Mouse (Mus musculus): Measurements from ENCODE around the gene Inhbb. TPM values are rescaled to one million over a fixed set of nuclear protein-coding genes. Genes with fewer than 3 reads are reported as not detected.

The Inhbb gene
- polyA plus RNA-seq, 1 experiment = 6.0 TPM

- DNase-seq (ENCODE audit: low read depth) = no peak
- TF ChIP-seq POLR2A (IDR thresholded peaks at IDR 0.05; ENCODE audit: borderline replicate concordance, extremely low read depth, insufficient read depth, insufficient read length, poor library complexity, severe bottlenecking) (no peak), CTCF (IDR thresholded peaks at IDR 0.05; ENCODE audit: borderline replicate concordance, extremely low read depth, insufficient read depth, insufficient read length) (no peak)
Measured at GRCm38 (mm10) chr1:119404341-119404740, 17.7 kb downstream of the Inhbb start.

DNA sequence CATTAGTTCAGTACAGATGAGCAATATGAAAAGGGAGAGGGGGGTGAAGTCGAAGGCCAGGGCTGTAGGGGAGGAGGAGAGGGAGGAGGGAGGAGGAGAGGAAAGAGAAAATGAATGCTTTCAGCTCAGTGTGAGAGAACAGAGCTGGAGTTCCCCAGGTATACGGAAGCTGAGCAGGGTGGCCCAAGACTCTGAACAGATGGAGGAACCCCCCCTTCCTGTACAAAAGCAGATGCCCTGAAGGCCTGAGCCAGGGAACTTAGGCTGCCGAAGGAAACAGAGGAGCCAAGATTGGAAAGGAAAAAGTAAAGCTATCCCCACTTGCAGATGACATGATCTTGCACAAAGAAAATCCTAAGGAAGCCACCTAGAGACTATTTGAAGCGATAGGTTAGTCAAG is 20.8 kb downstream of the Inhbb start:
- peak; percentile 43 for DNase-seq (ENCODE audit: low read depth)
- TF ChIP-seq CTCF (IDR thresholded peaks at IDR 0.05; ENCODE audit: borderline replicate concordance, extremely low read depth, insufficient read depth, insufficient read length) (no peak), POLR2A (IDR thresholded peaks at IDR 0.05; ENCODE audit: borderline replicate concordance, extremely low read depth, insufficient read depth, insufficient read length, poor library complexity, severe bottlenecking) (no peak)

DNA sequence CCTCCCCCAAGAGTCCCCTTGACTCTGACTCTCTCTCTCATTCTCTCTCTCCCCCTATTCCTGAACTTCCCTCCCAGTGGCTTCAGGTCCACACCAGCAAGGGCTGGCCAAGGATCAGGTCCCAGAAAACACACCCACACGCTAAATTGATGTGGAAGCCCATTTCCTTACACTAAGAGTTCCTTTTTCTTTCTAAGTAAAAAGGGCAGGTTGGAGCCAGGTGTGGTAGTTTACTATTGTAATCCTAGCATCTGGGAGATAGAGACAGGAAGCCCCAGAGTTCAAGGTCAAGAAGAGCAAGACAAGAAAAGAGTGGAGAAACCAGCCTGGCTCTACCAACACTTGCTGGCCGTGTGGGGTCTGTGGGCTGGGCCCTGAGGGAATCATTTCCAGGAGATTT is 23.4 kb downstream of the Inhbb start:
- no peak for DNase-seq (ENCODE audit: low read depth)
- TF ChIP-seq CTCF (IDR thresholded peaks at IDR 0.05; ENCODE audit: borderline replicate concordance, extremely low read depth, insufficient read depth, insufficient read length) = no peak

DNA sequence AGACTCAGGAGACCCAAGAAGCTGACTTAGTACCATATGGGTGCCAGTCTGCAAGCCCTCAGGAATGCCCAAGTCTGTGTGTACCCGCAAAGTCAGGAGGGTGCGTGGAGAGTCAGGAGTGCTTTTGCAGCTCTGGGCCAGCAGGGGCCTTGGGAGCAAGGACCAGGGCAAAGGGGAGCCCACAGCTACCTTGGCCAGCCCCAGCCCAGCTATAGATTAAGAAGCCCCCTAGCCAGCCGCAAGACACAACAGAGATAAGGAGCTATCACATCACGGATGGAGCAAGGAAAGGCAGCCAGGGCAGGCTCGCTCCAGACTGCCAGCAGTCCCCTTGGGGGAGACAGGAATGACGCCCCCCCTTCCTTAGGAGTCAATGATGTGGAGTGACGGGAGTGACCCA is 24.2 kb downstream of the Inhbb start:
- TF ChIP-seq CTCF (IDR thresholded peaks at IDR 0.05; ENCODE audit: borderline replicate concordance, extremely low read depth, insufficient read depth, insufficient read length) = no peak
- no peak for TF ChIP-seq POLR2A (IDR thresholded peaks at IDR 0.05; ENCODE audit: borderline replicate concordance, extremely low read depth, insufficient read depth, insufficient read length, poor library complexity, severe bottlenecking)

DNA sequence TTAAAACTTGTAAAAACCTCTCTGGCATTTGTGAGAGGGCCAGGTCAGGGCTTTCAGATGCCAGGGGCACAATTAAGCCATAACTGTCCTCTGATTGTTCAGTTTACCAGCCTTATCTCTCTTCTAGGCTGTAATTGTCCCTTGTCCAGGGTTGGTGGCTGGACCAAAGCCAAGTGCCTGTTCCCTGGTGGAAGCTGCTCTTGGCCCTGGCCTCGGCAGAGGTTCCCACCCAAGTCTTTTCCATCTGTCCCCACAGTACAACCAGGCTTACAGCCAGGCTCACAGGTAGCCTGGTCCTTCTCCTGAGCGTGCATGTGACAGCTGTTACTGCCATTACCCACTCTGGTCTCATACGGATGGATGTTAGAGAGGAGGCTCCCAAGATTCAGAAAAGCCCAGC is 30.7 kb downstream of the Inhbb start:
- DNase-seq (ENCODE audit: low read depth) = peak; percentile 54
- TF ChIP-seq POLR2A (IDR thresholded peaks at IDR 0.05; ENCODE audit: borderline replicate concordance, extremely low read depth, insufficient read depth, insufficient read length, poor library complexity, severe bottlenecking) = no peak

More for the DNA sequence above, 24.2 kb downstream of the Inhbb start:
- no peak for DNase-seq (ENCODE audit: low read depth)

- TF ChIP-seq CTCF (IDR thresholded peaks at IDR 0.05; ENCODE audit: borderline replicate concordance, extremely low read depth, insufficient read depth, insufficient read length) = no peak
- no peak for TF ChIP-seq POLR2A (IDR thresholded peaks at IDR 0.05; ENCODE audit: borderline replicate concordance, extremely low read depth, insufficient read depth, insufficient read length, poor library complexity, severe bottlenecking)
- peak; percentile 29 for DNase-seq (ENCODE audit: low read depth)
Measured at GRCm38 (mm10) chr1:119390676-119391075, 31.4 kb downstream of the Inhbb start.

DNA sequence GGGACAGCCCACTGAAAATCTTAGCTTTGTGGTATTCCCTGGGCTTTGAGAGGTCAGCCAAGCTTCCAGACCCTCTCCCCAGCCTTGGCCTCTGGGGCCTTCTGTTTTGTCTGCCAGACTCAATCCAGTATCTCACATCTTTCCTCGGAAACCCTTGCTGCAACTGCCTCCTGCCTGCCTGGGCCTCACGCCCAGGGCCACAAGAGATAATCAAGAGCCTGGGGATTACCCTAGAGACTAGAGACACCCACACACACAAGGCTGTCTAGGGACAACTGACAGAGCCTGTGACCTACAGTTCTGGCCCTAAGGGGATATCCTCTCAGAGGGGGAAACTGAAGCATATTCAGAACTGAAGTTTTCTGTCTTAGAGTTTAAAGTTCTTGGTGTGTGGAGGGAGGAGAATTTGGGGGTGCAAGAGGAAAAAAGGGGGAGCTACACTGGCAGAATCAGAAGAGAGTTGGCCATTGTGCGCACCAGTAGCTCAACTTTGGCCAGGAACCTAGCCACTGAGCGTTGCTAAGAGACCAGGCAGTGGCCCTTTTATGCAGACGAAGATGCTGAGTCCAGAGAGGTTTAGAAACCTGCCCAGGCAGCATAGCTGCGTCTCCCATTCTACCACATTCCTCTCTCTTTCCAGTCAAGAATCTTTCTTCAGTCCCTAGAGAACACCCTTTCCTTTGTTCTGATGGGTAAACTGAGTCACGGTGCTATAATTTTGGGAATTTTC is 32.1 kb downstream of the Inhbb start:
- TF ChIP-seq POLR2A (IDR thresholded peaks at IDR 0.05; ENCODE audit: borderline replicate concordance, extremely low read depth, insufficient read depth, insufficient read length, poor library complexity, severe bottlenecking) (no peak), CTCF (IDR thresholded peaks at IDR 0.05; ENCODE audit: borderline replicate concordance, extremely low read depth, insufficient read depth, insufficient read length) (no peak)

GRCm38 (mm10) chr1:119388664-119389396 is 33.2 kb downstream of the Inhbb start:
- TF ChIP-seq CTCF (IDR thresholded peaks at IDR 0.05; ENCODE audit: borderline replicate concordance, extremely low read depth, insufficient read depth, insufficient read length) = no peak
- 0 out of 2 replicates have a peak, but pooled peaks have one; percentile 21 for TF ChIP-seq POLR2A (IDR thresholded peaks at IDR 0.05; ENCODE audit: borderline replicate concordance, extremely low read depth, insufficient read depth, insufficient read length, poor library complexity, severe bottlenecking)
- DNase-seq (ENCODE audit: low read depth) = peak; percentile 98

More for the DNA sequence above, 32.1 kb downstream of the Inhbb start:
- peak; percentile 77 for DNase-seq (ENCODE audit: low read depth)

- no peak for DNase-seq (ENCODE audit: low read depth)
- TF ChIP-seq CTCF (IDR thresholded peaks at IDR 0.05; ENCODE audit: borderline replicate concordance, extremely low read depth, insufficient read depth, insufficient read length) = no peak
- no peak for TF ChIP-seq POLR2A (IDR thresholded peaks at IDR 0.05; ENCODE audit: borderline replicate concordance, extremely low read depth, insufficient read depth, insufficient read length, poor library complexity, severe bottlenecking)
Measured at GRCm38 (mm10) chr1:119386306-119386705, 35.7 kb downstream of the Inhbb start.

GRCm38 (mm10) chr1:119383916-119384315 is 38.1 kb downstream of the Inhbb start:
- DNase-seq (ENCODE audit: low read depth) = peak; percentile 86
- no peak for TF ChIP-seq CTCF (IDR thresholded peaks at IDR 0.05; ENCODE audit: borderline replicate concordance, extremely low read depth, insufficient read depth, insufficient read length)
- no peak for TF ChIP-seq POLR2A (IDR thresholded peaks at IDR 0.05; ENCODE audit: borderline replicate concordance, extremely low read depth, insufficient read depth, insufficient read length, poor library complexity, severe bottlenecking)

DNA sequence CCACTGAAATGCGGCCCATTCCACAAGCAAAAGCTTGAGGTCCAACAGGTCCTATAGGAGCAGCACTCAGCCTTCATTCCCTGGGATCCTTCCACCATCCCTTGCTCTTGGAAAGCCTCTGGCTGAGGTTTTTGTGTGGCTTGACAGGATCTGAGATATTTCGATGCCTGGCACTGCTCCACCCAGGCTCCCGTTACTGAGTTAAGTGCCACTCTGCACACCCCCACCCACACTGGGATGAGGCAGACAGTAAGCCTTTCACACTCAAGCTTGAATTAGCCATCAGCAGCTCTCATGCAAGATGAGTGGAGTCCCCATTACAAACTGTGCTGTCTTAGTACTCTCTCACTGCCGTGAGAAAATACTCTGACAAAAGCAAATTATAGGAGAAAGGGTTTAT is 41.4 kb downstream of the Inhbb start:
- DNase-seq (ENCODE audit: low read depth) = peak; percentile 23
- TF ChIP-seq CTCF (IDR thresholded peaks at IDR 0.05; ENCODE audit: borderline replicate concordance, extremely low read depth, insufficient read depth, insufficient read length) = no peak
- TF ChIP-seq POLR2A (IDR thresholded peaks at IDR 0.05; ENCODE audit: borderline replicate concordance, extremely low read depth, insufficient read depth, insufficient read length, poor library complexity, severe bottlenecking) = no peak

DNA sequence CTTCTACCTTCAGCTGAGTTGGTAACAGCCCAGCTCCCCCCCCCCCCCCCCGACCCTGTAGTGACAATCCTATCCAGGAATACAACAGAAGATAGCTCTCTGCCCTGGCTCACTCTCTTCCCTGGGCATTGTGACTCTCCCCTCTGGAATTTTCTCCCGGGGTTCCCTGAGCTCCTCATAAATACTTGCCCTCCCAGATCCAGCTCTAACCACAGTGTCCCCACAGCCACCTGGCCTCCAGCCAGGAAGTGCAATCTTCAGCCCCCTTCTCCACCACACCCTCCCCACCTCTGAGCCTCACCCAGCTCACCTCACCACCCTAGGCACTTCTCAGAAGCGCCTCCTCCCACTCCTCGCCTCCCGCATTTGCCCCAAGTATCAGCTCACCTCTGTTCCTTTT is 46.7 kb downstream of the Inhbb start:
- TF ChIP-seq POLR2A (IDR thresholded peaks at IDR 0.05; ENCODE audit: borderline replicate concordance, extremely low read depth, insufficient read depth, insufficient read length, poor library complexity, severe bottlenecking) (no peak), CTCF (IDR thresholded peaks at IDR 0.05; ENCODE audit: borderline replicate concordance, extremely low read depth, insufficient read depth, insufficient read length) (no peak)

More for the DNA sequence above, 46.7 kb downstream of the Inhbb start:
- DNase-seq (ENCODE audit: low read depth) = no peak
